Mouse (Mus musculus) heart, adult 2 months (tissue): ENCODE measurements around the gene Olfr403.

Experiments used
- CTCF ChIP-seq: fragments of 200-600 bp; IDR thresholded peaks from 2 replicates; pipeline ENCODE4 v1.8.1; 2022; ENCODE audit warnings: antibody characterized with exemption, mild to moderate bottlenecking, moderate library complexity
- EP300 ChIP-seq: fragments of 200-500 bp; IDR thresholded peaks from 2 replicates; pipeline ENCODE4 v1.6.1; 2011; ENCODE audit warnings: low read depth, low read length, control low read depth; ENCODE audit not compliant: insufficient read depth
- POLR2A ChIP-seq: fragments of 200-500 bp; IDR thresholded peaks from 2 replicates; pipeline ENCODE4 v1.6.1; 2011; ENCODE audit warnings: mild to moderate bottlenecking, low read depth, low read length, control low read depth; ENCODE audit not compliant: insufficient read depth

DNA sequence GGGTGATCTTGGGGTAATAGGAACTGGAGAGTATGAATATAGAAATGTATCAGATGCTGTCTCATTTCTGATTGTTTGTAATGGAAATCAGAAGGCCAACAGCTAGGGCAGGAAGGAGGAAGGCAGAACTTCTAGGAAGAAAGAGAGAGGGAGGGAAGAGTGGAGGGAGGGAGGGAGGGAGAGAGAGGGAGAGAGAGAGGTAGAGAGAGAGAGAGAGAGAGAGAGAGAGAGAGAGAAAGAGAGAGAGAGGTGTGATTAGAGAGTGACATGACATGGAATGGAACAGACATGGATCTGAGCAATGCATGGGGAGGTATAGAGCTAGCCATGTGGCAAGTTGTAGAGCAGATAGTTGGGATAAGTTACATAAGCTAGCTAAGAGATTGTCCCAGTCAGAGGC lies 17.3 kb upstream of the Olfr403 start:
- no peak for TF ChIP-seq POLR2A
- no peak for TF ChIP-seq CTCF
- TF ChIP-seq EP300, result no peak
